Mouse (Mus musculus) gastrocnemius, postnatal 14 days (tissue): ENCODE data around the gene Tmcc3. TPM values are rescaled to one million over a fixed set of nuclear protein-coding genes. Genes with fewer than 3 reads are reported as not detected.

Source experiments
- DNase-seq: peaks from one replicate; pipeline ENCODE4 v3.0.0; 2021; ENCODE audit warnings: mixed read lengths
- intact Hi-C: fragments of 180-260 bp; cut with DNase I; formaldehyde crosslinking; loops from one replicate; pipeline ENCODE4 v1.15.1; 2025; ENCODE audit warnings: low total_unique reads
- total RNA-seq, 2 experiments: library from RNA; stranded (reverse); gene quantifications; 2 replicates each; pipeline ENCODE4 v1.2.3; 2021

The Tmcc3 gene
- total RNA-seq, 2 experiments from 2014 or later = 21.8 to 26.8 TPM

DNA sequence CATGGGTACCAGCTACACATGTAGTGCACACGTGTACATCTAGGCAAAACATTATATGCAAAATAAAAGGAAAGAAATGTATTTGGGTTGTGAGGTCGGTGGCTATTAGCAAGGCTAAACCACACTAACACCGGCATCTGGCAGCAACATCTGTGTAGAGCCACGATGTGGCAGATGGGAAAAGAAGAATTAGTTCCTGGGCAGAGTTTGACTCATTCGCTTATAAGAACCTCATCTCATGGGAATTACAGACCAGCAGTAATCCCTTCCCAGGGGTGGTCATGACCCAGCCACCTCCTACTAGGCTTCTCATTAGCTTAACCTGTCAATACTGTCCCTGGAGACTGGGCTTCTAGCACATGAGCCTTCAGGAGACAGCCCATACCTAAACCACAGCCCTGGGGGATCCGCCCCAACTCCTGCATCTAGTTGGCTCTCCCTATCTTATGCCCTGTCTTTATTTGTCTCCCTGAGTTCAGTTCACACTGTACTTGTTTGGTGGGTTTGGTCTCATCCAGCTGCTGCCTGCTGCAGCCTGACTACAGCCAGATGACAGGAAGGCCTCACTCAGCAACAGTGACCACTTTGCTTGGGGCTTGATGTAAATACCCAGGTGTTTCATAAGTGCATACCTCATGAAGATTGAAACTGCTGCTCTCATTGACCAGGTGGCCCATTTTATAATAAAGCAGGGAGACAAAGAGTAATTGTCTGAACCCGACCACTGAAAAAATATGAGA lies 183.9 kb downstream of the Tmcc3 start:
- DNase-seq = no peak
- intact Hi-C loops = no loop called here

DNA sequence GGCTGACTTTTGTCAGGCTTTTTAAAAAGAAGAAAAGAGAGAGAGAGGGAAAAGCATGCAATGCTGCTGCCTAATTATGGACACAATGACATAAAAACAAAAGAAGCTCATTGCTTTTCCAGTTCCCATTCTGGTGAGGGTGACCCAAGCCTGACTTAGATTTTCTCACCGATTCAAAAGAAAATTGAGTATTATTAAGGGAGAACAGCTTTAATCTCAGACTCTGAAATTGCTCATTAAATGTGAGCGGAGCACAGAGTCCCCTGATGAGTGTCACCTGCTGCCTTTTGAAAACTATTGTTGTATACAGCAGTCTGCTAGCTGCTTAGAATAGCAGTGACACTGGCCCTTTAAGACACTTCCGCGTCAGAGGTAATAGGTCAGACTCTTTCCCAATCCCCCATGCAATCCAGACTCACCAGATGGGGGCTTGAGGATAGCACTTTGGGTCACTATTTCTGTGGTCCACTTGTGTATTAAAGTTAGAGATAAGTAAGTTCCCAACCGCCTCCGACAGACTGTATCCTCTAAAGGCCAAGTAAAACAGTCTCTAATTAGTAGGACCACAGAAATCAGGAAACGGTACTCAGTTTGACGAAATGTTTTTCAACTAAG lies 185.2 kb downstream of the Tmcc3 start:
- no peak for DNase-seq
- intact Hi-C loops = no loop called here

DNA sequence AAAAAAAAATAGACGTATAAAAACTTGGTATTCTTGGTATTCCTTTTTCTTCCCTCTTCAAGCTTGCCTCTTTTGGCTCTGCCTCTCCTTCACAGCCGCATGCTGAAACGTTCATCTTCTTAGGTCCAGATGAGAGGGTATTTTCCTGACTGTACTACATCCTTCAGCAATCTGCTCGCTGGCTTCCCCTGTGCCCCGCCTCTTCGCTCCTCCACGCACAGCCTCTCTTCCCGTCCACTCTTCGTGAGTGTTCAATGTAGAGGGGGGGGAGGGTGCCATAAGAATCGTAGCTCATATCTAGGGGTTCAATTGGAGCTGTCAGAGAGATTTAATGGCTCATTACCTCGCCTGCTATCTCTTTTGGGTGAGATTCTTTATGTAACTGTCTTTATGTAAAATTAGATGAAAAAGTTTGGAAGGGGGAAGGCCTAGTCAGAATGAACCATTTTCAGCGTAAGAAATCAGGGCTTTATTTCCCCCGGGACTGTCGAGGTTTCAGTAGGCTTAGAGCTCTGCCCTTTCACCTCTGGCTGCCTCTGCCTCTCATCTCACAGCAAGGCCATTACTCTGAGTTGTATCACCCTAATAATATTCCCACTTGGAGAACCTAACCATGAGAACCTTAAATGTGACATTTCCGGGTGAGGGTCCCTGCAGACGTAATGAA lies 188.6 kb downstream of the Tmcc3 start:
- DNase-seq = no peak
- intact Hi-C loops = no loop called here

DNA sequence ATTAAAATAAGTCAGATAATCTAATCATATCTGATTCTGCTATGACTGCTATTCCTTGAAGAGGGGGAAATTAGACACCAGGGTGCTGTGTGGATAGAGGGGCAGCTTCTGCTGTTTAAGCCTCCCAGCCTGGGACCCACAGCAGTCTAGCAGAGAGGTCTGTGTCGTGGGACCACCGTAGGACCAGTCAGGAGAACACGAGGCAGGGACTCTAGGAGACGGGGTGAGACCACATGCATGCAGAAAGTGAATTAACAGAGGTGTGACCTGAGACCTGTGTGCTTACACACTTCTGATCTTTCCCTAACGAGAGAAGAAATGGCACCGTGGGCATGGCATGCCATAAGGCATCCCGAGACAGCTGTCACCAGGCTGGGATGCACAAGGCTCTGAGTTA lies 189.1 kb downstream of the Tmcc3 start:
- intact Hi-C loops = no loop called here
- DNase-seq = no peak

DNA sequence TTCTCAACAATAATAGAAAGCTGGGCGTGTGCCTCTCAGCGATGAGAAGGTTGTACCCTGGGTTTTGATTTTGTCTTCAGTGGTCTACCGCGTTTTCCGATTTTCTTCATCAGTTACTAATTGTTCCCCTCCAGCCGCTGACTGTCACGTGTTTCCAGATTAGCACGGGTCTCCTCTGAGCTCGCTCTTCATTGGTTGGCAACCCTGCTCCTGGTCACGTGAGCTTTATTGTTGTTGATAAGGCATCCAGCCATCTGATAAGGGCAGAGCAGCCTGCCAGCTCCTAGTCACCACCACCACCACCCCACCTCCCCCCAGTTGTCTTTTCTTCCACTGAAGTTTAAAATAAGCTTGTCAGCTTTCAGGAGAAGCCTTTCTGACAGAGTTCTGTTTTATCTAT lies 190.0 kb downstream of the Tmcc3 start:
- intact Hi-C loops = no loop called here
- no peak for DNase-seq

DNA sequence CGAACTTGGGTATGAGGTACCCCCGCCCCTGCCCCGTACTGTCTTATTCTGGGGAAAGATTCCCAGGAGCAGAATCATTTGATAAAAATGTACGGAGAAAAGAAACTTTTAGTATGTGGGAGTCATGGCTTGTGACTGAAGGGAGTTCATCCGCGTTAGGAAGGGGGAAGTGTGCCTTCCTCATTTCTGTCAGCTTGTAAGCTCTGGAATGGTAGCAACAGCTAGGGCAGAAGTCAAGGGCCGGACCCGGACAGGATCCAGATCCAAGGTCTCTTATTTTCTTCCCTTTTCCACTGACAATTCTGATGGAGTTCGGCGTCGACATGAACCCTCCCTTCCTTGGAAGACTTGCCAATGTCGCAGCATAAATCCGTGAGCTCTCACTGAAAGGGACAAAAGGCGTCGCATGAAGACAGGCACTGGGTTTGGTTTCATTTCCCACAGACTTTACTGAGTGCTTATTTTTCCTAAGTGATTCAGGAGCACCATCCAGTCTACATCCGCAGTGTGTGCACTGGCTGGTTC lies 193.6 kb downstream of the Tmcc3 start:
- DNase-seq = no peak
- intact Hi-C loops = no loop called here

DNA sequence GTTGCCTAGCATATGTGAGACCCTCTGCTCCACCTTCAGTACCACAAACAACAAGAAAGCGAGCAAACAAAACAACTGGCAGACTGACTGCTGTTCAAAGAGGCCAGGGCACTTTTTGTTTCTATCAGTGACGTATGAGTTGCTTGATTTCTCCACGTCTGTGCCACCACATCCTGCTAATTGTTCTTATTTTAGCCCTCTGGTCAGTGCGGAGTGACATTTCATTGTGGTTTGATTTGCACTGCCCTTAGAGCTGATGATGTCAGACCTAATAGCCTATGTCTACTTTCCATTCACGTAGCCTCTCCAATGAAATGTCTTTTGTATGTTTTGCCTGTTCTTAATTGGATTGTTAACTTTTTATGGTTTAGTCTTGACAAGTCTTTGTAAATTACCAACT lies 197.1 kb downstream of the Tmcc3 start:
- no peak for DNase-seq
- intact Hi-C loops = no loop called here

DNA sequence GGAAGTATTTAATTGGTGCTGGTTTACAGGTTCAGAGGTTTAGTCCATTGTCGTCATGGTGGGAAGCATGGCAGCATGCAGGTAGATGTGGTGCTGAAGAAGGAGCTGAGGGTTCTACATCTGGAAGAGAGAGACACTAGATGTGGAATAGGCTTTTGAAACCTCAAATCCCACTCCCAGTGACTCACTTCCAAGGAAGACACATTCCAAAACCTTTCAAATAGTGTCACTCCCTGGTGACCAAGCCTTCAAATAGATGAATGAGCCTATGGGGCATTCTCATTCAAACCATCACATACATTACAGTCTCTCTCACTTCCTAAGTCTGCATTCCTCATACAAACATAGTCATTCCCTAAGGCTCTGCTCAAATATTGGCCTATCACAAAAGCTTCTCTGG lies 201.0 kb downstream of the Tmcc3 start:
- intact Hi-C loops = loop anchor here (10.0 kb wide), 1 partner anchor 48 kb away; no protein-coding TSS in a partner anchor
- no peak for DNase-seq

DNA sequence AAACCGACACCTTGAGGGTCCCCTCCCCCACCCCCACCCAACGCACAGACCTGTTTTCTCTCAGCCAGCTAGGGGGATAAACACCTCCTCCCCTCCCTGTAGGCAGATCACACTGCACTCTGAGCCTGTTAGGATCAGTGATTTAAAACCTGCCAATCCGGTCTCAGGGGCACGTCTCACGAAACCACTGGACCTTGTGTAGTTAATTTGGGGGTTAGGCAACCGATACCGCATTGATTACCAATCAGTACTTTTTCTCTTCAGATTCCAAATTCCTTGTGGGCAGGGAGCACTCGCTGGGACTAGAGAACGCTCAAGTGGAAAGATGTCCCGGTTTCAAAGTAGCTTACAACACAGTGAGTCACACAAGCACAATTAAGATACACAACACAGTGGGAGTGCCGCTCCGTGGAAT lies 202.3 kb downstream of the Tmcc3 start:
- intact Hi-C loops = loop anchor here (10.0 kb wide), 1 partner anchor 49 kb away; no protein-coding TSS in a partner anchor
- DNase-seq = no peak

DNA sequence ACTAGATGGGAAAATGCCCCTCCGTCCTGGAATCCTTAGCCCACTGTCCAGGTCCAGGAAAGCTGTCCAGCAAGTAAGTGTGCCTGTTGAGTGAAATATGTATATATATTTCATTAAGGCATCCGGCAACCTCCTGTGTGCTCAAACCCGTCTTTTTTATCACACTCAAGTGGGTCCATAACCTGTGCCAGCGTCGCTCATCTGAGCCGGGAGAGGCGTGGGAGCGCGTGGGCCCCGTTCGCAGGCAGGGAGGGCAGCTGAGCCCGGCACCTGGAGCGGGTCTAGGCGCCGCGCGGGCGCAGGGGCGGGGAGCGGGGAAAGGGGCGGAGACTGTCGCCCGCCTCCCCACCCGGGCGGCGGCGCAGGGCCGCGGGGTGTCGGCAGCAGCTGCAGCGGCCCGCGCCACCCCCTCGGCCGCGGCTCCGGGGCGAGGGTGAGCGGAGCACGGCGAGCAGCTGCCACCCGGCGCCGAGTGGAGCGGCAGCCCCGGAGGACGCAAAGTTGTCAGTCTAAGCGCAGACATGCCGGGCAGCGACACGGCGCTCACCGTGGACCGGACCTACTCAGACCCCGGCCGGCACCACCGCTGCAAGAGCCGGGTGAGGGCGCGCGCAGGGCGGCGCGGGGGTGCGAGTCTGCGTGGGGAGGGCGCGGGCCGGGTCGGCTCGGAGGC lies 202.9 kb downstream of the Tmcc3 start:
- intact Hi-C loops = loop anchor here (10.0 kb wide), 1 partner anchor 50 kb away; no protein-coding TSS in a partner anchor
- peak; percentile 81 for DNase-seq

DNA sequence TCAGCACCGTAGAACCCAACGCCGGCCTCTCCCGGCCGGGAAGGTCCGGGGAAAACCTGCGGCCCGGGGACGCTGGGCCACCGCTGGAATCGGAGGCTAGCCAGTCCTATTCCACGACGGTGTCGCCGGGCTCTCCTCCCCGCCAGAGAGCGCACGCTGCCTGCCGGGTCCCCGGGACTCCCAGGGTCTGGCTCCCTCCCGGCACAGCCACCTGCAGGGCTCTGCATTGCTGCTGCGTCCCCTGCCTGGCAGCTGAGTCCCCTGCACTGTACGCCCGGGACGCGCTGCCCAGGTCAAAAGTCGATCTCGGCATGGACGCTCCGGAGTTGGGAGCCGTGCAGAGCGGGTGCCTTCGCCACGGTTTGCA lies 203.4 kb downstream of the Tmcc3 start:
- intact Hi-C loops = loop anchor here (10.0 kb wide), 1 partner anchor 50 kb away; no protein-coding TSS in a partner anchor
- peak; percentile 83 for DNase-seq

DNA sequence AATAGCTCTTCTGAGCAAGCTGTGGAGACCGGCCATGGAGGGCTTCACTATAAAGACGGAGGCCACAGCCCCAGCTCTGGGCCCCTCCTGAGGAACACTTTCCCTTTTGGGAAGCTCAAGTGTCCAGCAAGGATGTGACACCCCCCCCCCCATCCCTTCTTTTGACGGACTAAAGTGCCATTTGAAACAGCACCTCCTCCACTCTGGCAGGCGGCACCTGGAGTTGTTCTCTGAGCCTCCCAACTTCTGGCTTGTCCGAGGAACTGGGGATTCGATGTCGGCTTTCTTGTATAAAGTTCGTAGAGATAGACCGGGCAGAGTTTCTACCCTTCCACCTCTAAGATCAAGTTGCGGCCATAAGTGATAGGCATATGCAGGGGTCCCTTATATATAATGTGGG lies 203.8 kb downstream of the Tmcc3 start:
- intact Hi-C loops = loop anchor here (10.0 kb wide), 1 partner anchor 51 kb away; no protein-coding TSS in a partner anchor
- DNase-seq = no peak

DNA sequence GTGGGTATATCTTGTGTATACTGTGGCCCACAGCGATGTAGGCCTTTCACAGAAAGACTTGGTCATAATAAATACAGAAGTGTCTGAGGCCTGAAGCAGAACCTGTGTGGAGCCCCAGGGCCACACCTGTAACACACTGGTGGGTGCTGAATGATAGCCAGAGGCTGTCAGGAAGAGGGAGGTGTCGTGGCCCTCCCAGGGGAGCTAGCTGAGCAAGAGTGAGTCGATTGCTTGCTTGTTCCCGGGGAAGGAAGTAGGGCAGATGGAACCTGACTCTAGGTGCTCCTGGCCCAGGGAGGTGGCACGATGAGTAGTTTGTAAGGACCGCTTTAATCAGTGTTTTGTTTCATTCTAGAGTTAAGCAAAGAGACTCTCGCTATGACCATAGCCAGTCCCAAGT lies 208.1 kb downstream of the Tmcc3 start:
- intact Hi-C loops = loop anchor here (10.0 kb wide), 1 partner anchor 55 kb away; no protein-coding TSS in a partner anchor
- DNase-seq = peak; percentile 38

DNA sequence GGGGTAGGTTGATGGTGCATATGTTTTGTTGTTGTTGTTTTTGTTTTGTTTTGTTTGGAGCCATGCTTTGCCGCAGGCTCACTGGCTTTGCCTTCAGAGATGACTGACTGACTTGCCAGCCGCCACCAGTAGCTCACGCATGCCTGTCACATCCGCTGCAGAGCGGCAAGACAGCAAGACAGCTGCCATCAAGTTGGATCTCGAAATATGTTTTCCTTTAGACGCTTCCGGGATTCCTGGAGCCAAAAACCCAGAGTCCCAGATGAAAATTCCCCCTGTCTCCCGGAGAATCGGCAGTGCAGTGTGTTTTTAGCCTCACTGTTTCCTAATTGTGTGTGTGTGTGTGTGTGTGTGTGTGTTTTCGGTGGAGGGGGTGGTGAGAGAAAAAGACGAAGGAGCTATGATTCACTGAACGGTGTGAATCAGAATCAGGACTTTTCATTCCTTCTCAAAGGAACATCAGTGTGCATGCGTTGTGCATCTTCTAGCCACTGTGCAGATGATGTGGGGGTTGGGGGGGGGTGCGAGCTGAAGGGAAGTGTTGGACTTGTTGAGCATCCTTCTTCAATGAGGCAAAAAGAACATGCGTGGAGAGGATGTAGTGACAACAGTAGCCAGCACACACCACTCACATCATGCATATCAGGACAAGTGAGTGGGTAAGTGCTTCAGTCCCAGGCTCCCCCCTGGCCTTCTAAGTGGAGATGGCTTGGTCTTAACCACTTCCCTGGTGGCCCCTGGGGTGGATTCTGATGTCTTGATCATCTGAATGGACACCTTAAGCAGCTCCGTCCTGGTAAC lies 208.8 kb downstream of the Tmcc3 start:
- DNase-seq = no peak
- intact Hi-C loops = no loop called here

DNA sequence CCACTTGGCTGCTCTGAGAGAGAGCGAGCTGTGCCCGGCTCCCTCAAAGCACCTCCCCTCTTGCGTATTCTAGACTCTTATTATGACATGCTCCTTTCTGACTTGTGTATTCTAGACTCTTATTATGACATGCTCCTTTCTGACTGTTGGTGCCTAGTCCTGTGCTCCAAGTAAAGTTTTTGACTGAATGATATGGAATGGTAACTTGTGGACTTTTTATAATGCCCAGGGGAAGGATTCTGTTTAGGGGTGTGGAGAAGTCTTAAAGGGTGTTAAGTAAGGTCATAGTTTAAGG lies 209.3 kb downstream of the Tmcc3 start:
- intact Hi-C loops = no loop called here
- DNase-seq = no peak

DNA sequence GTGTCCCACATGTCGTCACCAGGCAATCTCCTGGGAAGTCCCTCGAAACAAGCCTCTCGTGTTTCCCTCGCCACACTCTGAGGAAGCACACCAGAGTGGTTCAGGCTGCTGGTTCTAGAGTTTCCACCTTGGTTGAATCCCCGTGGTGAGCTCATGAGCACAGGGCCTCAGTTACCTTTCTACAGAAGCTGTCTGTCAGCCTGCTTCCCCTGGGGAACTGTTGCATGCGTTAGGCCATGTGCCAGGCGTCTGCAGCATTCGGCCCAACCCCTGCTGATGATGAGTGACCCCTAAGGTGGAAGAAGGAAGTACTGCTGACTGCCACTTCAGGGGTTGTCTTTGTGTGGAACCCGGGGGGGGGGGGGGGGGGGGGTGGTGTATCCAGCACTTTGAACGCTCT lies 210.0 kb downstream of the Tmcc3 start:
- DNase-seq = no peak
- intact Hi-C loops = no loop called here

DNA sequence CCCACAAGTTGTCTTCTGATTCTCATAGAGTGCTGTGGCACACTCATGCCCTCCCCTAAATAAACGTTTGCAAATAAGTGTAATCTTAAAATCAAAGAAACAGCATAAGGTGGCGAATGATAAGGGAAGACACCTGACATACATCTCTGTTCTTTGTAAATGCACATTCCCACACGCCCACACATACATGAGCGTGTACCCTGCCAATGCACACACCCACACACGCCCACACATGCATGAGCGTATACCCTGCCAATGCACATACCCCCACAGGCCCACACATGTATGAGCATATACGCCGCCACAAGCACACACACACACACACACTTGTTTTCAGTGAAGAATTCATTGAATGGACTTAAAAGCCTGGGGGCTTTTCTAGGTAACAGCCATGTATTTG lies 211.5 kb downstream of the Tmcc3 start:
- intact Hi-C loops = no loop called here
- no peak for DNase-seq

DNA sequence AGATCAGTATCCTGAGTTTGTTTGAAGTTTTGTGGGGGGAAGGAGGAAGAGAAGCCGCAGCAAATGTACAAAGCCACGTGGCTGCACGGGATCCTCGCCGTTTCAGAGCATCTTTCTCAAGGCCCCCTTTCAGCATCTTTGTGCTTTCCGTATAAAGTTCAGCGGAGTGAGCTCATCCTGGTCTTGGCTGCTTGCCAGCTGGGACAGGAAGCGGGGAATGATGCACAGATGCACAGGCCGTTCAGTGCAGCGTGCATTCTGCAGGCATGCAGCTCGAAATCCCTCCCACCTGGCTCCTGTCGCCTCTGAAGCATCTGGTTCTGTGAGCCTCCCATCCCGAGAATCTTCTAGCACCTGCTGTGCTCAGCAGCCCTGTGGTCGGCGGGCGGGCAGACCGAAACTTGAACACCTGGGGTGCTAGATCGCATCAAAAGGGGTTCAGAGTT lies 212.0 kb downstream of the Tmcc3 start:
- intact Hi-C loops = no loop called here
- peak; percentile 75 for DNase-seq

DNA sequence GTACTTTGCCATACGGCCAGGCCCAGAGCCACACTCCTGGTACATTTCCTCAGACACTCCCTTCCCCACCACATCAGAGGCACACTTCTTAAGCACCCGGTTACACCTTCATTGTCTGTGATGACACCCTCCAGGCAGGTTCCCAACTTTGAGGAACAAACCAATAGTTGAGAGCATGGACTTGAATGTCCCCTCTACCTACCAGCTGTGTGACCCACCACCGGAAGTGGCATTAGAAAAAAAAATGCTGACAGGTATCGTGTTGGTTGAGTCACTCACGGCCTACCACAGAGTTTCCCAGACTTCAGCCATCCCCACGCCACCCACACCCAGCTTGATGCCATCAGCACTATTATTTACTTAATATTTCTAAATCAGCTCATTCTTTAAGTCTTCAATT lies 213.2 kb downstream of the Tmcc3 start:
- intact Hi-C loops = no loop called here

More for the DNA sequence above, 213.2 kb downstream of the Tmcc3 start:
- DNase-seq = no peak
